Mouse (Mus musculus) frontal cortex, adult (tissue): ENCODE data around the gene Cryzl2.

ENCODE experiments used
- ATAC-seq: cut with Nextera tagmentation; 2 replicates; pipeline ENCODE4 v1.9.2; 2017; ENCODE audit warnings: mild to moderate bottlenecking, moderate library complexity, mixed read lengths; ENCODE audit not compliant: low TSS enrichment

Gene Cryzl2

GRCm38 (mm10) chr1:157472716-157473115 is 14.3 kb downstream of the Cryzl2 start:
- no peak for ATAC-seq

GRCm38 (mm10) chr1:157474865-157475264 is 16.5 kb downstream of the Cryzl2 start:
- ATAC-seq: no peak

- ATAC-seq: peak; percentile 27; the same call in 1 of the 2 replicates
Observed at GRCm38 (mm10) chr1:157476231-157476630, 17.9 kb downstream of the Cryzl2 start.

GRCm38 (mm10) chr1:157480090-157480489 is 21.7 kb downstream of the Cryzl2 start:
- ATAC-seq: peak; percentile 14; the same call in 1 of the 2 replicates

GRCm38 (mm10) chr1:157480901-157481300 is 22.5 kb downstream of the Cryzl2 start:
- ATAC-seq: no peak

- ATAC-seq: no peak
Observed at GRCm38 (mm10) chr1:157481666-157482065, 23.3 kb downstream of the Cryzl2 start.

- ATAC-seq: peak; percentile 88
Observed at GRCm38 (mm10) chr1:157484161-157484560, 25.8 kb downstream of the Cryzl2 start.

GRCm38 (mm10) chr1:157500657-157501056 is 42.3 kb downstream of the Cryzl2 start:
- no peak for ATAC-seq

GRCm38 (mm10) chr1:157501352-157501945 is 43.1 kb downstream of the Cryzl2 start:
- no peak for ATAC-seq

- ATAC-seq: no peak
Observed at GRCm38 (mm10) chr1:157503071-157503470, 44.7 kb downstream of the Cryzl2 start.

- peak; percentile 65; the same call in 1 of the 2 replicates for ATAC-seq
Observed at GRCm38 (mm10) chr1:157506522-157506921, 48.1 kb downstream of the Cryzl2 start, which contains the start of gene Sec16b. Gene Sec16b (plus strand): TSS chr1:157506728.

GRCm38 (mm10) chr1:157506995-157507595 is 48.7 kb downstream of the Cryzl2 start:
- ATAC-seq: peak; percentile 72

- ATAC-seq: no peak
Observed at GRCm38 (mm10) chr1:157507814-157508213, 49.4 kb downstream of the Cryzl2 start.

- ATAC-seq: peak; percentile 87
Observed at GRCm38 (mm10) chr1:157512690-157513448, 54.5 kb downstream of the Cryzl2 start.

GRCm38 (mm10) chr1:157513559-157513958 is 55.2 kb downstream of the Cryzl2 start:
- no peak; the same call in 1 of the 2 replicates for ATAC-seq

GRCm38 (mm10) chr1:157514298-157514697 is 55.9 kb downstream of the Cryzl2 start:
- ATAC-seq: no peak

- ATAC-seq: no peak
Observed at GRCm38 (mm10) chr1:157516838-157517808, 58.7 kb downstream of the Cryzl2 start.

GRCm38 (mm10) chr1:157518111-157518523 is 59.7 kb downstream of the Cryzl2 start:
- ATAC-seq: peak; percentile 85

GRCm38 (mm10) chr1:157519396-157519795 is 61.0 kb downstream of the Cryzl2 start:
- no peak for ATAC-seq

- no peak for ATAC-seq
Observed at GRCm38 (mm10) chr1:157522322-157522721, 63.9 kb downstream of the Cryzl2 start.

- ATAC-seq: no peak
Observed at GRCm38 (mm10) chr1:157524775-157525174, 66.4 kb downstream of the Cryzl2 start.
